Mouse (Mus musculus) thymus, postnatal 4 days (tissue): ENCODE measurements at regions not wholly inside any gene's neighbourhood (a gene's known extent, or its start where the extent isn't known, plus 50 kb on each side); places are given as distances from the start of the nearest gene placed in this dataset.

Experiments
- DNase-seq: peaks from one replicate; pipeline ENCODE4 v3.0.0; 2021

GRCm38 (mm10) chr12:113424598-113425208, 64.6 kb upstream of the Adam6b start:
- peak; percentile 65 for DNase-seq

DNA sequence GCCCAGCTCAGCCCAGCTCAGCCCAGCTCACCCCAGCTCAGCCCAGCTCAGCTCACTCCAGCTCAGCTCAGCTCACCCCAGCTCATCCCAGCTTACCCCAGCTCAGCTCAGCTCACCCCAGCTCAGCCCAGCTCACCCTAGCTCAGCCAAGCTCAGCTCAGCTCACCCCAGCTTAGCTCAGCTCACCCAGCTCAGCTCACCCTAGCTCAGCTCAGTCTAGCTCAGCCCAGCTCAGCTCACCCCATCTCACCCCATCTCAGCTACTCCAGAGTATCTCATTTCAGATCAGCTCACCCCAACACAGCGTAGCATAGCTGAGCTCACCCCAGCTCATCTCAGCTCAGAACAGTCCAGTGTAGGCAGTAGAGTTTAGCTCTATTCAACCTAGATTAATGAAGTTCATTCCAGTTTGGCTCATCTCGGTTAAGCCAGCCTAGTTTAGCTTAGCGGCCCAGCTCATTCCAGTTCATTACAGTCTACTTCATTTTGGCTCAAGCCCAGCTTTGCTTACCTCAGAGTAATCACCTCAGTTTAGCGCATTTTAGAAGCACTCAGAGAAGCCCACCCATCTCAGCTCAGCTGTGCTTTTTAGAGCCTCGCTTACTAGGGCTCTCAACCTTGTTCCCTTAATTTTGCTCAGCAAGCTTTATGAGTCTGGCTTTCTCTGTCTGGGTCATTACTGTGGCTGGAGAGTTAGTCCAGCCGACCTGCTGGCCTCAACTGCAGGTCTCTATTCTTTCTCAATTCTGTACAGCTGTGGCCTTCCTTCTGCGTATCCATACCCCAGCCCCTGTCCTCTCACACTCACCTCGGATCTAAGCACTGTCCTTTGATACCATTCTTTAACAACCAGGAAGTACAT, 63.9 kb upstream of the Adam6b start:
- DNase-seq, result peak; percentile 37

GRCm38 (mm10) chr12:113426636-113427035, 62.7 kb upstream of the Adam6b start:
- peak; percentile 53 for DNase-seq

DNA sequence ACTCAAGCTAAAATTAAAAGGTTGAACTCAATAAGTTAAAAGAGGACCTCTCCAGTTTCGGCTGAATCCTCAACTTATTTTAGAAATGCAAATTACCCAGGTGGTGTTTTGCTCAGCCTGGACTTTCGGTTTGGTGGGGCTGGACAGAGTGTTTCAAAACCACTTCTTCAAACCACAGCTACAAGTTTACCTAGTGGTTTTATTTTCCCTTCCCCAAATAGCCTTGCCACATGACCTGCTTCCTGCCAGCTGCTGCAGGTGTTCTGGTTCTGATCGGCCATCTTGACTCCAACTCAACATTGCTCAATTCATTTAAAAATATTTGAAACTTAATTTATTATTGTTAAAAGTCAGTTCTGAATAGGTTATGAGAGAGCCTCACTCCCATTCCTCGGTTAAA, 62.0 kb upstream of the Adam6b start:
- peak; percentile 42 for DNase-seq

DNA sequence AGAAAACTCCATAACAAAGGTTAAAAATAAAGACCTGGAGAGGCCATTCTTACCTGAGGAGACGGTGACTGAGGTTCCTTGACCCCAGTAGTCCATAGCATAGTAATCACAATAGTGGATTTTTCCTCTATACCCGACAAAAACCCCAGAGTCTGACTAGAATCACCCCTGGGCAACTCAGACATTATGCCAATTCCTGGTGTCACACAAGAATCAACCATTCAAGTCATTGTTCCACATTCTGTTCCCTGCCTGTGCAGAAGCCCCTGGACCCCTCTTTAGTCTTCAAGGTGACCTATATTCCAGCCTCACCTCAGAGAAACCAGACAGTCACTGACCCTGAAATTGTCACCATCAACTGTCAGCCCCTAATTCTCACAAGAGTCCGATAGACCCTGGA, 60.9 kb upstream of the Adam6b start:
- DNase-seq, result no peak

DNA sequence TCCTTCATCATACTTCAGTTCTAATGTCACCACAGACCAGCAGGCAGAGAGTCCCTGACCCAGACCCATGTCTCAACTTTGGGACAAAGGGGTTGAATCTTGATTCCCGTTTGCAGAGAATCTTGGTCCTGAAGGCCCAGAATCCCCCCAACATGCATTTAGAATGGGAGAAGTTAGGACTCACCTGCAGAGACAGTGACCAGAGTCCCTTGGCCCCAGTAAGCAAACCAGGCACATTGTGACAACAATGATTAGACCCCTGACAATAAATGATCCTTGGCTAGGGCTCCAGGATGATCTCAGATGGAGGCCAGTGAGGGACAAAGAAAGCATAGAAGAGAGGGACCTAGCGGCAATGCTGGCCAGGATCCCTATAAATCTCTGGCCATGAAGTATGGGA, 60.4 kb upstream of the Adam6b start:
- DNase-seq, result no peak

DNA sequence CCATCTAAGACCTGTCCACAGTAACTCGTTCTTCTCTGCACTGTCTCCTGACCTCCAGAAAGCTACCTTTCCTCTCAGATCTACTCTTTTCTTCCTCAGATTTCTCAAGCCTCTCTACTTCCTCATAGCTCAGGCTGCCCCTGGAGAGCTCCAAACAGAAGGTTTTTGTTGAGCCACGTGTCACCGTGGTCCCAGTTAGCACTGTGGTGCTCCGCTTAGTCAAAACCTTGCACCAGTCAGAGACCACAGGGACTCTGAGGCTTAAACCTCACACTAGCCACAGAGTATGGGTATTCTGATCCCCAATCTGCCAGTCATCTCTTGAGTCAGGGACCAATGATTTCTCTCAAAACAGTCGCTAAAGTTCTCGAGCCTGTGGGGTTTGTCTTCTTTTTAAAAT, 59.0 kb upstream of the Adam6b start:
- DNase-seq, result peak; percentile 36
